8 mouse cellular contexts compared by ENCODE assay signal in genomic region chr17:14943729-14944059, GRCm38 (mm10). TPM values are rescaled to one million over a fixed set of nuclear protein-coding genes. Genes with fewer than 3 reads are reported as not detected.
DNase-seq lines count a peak whose midpoint lies in the region; ATAC-seq lines count a peak whose summit lies in the region.

No protein-coding gene starts in this region.

- DNase-seq in heart, postnatal 10 days, result no peak
- DNase-seq in ES-CJ7 (ENCODE audit: low read depth, low spot score), result peak; percentile 17
- DNase-seq in adipocyte (ENCODE audit: low spot score), result no peak
- DNase-seq in cerebellum, postnatal 4 days (ENCODE audit: low spot score in 2 of 2), result no peak
- DNase-seq in left cerebral cortex, adult 8-10 months (ENCODE audit: low spot score in 2 of 2), result no peak

- intact Hi-C loops in heart, postnatal 10 days (cut with DNase I), result no loop called here

- peak overlapping the region; percentile 95 for H3K4me2 ChIP-seq in heart, embryonic 15.5 days

- no peaks in the 10 kb centered on the region for H3K9me3 ChIP-seq in heart, embryonic 15.5 days (replicated peaks)

- peak overlapping the region; percentile 93 for H3K4me3 ChIP-seq in heart, embryonic 15.5 days

- peaks cover 25% of the 10 kb centered on the region for H3K4me1 ChIP-seq in heart, embryonic 15.5 days (replicated peaks)

- 19% methylated on average over 16 of the region's 16 CpGs for WGBS in heart, embryonic 15.5 days

- peak overlapping the region; percentile 81 for H3K27ac ChIP-seq in heart, embryonic 15.5 days

- H3K27me3 ChIP-seq in heart, embryonic 15.5 days, result no peaks in the 10 kb centered on the region

- H3K9ac ChIP-seq in heart, embryonic 15.5 days, result peak overlapping the region; percentile 91

- no peak for ATAC-seq in heart, embryonic 15.5 days (replicated peaks; ENCODE audit: insufficient number of reproducible peaks, insufficient read depth, low FRiP score, low read depth)
- peak; percentile 13 for ATAC-seq in granulocyte monocyte progenitor cell, adult 5-6 weeks (replicated peaks; ENCODE audit: poor library complexity, severe bottlenecking)
- peak; percentile 13; the same call in 1 of the 2 replicates for ATAC-seq in megakaryocyte, adult 5-6 weeks (ENCODE audit: poor library complexity, severe bottlenecking)

- H3K36me3 ChIP-seq in heart, embryonic 15.5 days, result peaks cover 15% of the 10 kb centered on the region

RNA-seq across cellular contexts. Expression of gene 1600012H06Rik, which starts 0.7 kb away (rescaled TPM):
- 28.9 and 30.9 TPM in 2 replicates for polyA plus RNA-seq in heart, embryonic 15.5 days (2015; fragmentation: Nextera tagmentation; extraction: Ambion mirVana)
- 10 to 100 TPM; 15.7 to 17.7 TPM for total RNA-seq in heart, postnatal 10 days (2021)
- total RNA-seq in granulocyte monocyte progenitor cell, adult 5-6 weeks (2014; fragmentation: Nextera tagmentation), result 9.4 and 12.4 TPM in 2 replicates
- 9.2 and 15.6 TPM in 2 replicates for total RNA-seq in granulocyte monocyte progenitor cell, adult 5-6 weeks (2017)
- total RNA-seq in megakaryocyte, adult 5-6 weeks (2015), result 27.7 and 30.1 TPM in 2 replicates
- 19.7 and 22.4 TPM in 2 replicates for total RNA-seq in megakaryocyte, adult 5-6 weeks (2017)
- 10 to 100 TPM; 15.0 to 16.6 (median 15.7) TPM for total RNA-seq in left cerebral cortex, adult 8-10 months (2022)

RNA-seq across cellular contexts. Expression of gene Wdr27, which starts 0.7 kb away (rescaled TPM):
- 2.4 and 4.7 TPM in 2 replicates for polyA plus RNA-seq in heart, embryonic 15.5 days (2015; fragmentation: Nextera tagmentation; extraction: Ambion mirVana)
- 1 to 10 TPM; 1.1 to 2.5 TPM for total RNA-seq in heart, postnatal 10 days (2021)
- total RNA-seq in granulocyte monocyte progenitor cell, adult 5-6 weeks (2014; fragmentation: Nextera tagmentation), result not detected in 2 replicates
- not detected in 2 replicates for total RNA-seq in granulocyte monocyte progenitor cell, adult 5-6 weeks (2017)
- not detected in 2 replicates for total RNA-seq in megakaryocyte, adult 5-6 weeks (2015)
- not detected in 2 replicates for total RNA-seq in megakaryocyte, adult 5-6 weeks (2017)
- total RNA-seq in left cerebral cortex, adult 8-10 months (2022), result 1 to 10 TPM; 2.6 to 3.6 (median 3.1) TPM

RNA-seq across cellular contexts. Expression of gene Phf10, which starts 17.4 kb away (rescaled TPM):
- 21.2 and 28.1 TPM in 2 replicates for polyA plus RNA-seq in heart, embryonic 15.5 days (2015; fragmentation: Nextera tagmentation; extraction: Ambion mirVana)
- 10 to 100 TPM; 60.4 to 61.3 TPM for total RNA-seq in heart, postnatal 10 days (2021)
- total RNA-seq in granulocyte monocyte progenitor cell, adult 5-6 weeks (2014; fragmentation: Nextera tagmentation), result 109 and 115 TPM in 2 replicates
- 56.3 and 73.7 TPM in 2 replicates for total RNA-seq in granulocyte monocyte progenitor cell, adult 5-6 weeks (2017)
- total RNA-seq in megakaryocyte, adult 5-6 weeks (2015), result 159 and 162 TPM in 2 replicates
- total RNA-seq in megakaryocyte, adult 5-6 weeks (2017), result 52.1 and 54.2 TPM in 2 replicates
- total RNA-seq in left cerebral cortex, adult 8-10 months (2022), result 10 to 100 TPM; 48.0 to 54.9 (median 50.7) TPM

RNA-seq across cellular contexts. Expression of gene 9030025P20Rik, which starts 34.6 kb away (rescaled TPM):
- 5.4 and 7.1 TPM in 2 replicates for polyA plus RNA-seq in heart, embryonic 15.5 days (2015; fragmentation: Nextera tagmentation; extraction: Ambion mirVana)
- 1 to 10 TPM; 2.5 to 5.0 TPM for total RNA-seq in heart, postnatal 10 days (2021)
- 6.5 and 10.5 TPM in 2 replicates for total RNA-seq in granulocyte monocyte progenitor cell, adult 5-6 weeks (2014; fragmentation: Nextera tagmentation)
- total RNA-seq in granulocyte monocyte progenitor cell, adult 5-6 weeks (2017), result 4.7 and 6.3 TPM in 2 replicates
- 5.9 and 6.3 TPM in 2 replicates for total RNA-seq in megakaryocyte, adult 5-6 weeks (2015)
- total RNA-seq in megakaryocyte, adult 5-6 weeks (2017), result 8.2 and 9.6 TPM in 2 replicates
- total RNA-seq in left cerebral cortex, adult 8-10 months (2022), result 1 to 10 TPM; 7.6 to 8.9 (median 8.0) TPM

RNA-seq across cellular contexts. Expression of gene Gm3417, which starts 34.9 kb away (rescaled TPM):
- polyA plus RNA-seq in heart, embryonic 15.5 days (2015; fragmentation: Nextera tagmentation; extraction: Ambion mirVana), result 0.94 TPM in 1 of 2 replicates, not detected in the other
- not detected for total RNA-seq in heart, postnatal 10 days (2021)
- total RNA-seq in granulocyte monocyte progenitor cell, adult 5-6 weeks (2014; fragmentation: Nextera tagmentation), result 0.58 and 5.6 TPM in 2 replicates
- 1.8 and 2.2 TPM in 2 replicates for total RNA-seq in granulocyte monocyte progenitor cell, adult 5-6 weeks (2017)
- 0.80 TPM in 1 of 2 replicates, not detected in the other for total RNA-seq in megakaryocyte, adult 5-6 weeks (2015)
- not detected in 2 replicates for total RNA-seq in megakaryocyte, adult 5-6 weeks (2017)
- total RNA-seq in left cerebral cortex, adult 8-10 months (2022), result 1 to 10 TPM in 2 of 4 experiments, not detected in 2; 1.4 to 1.5 TPM
